Mouse (Mus musculus) liver, adult 2 months (tissue): ENCODE data around the gene Pithd1.

Experiments used
- CTCF ChIP-seq: fragments of 200-500 bp; IDR thresholded peaks from 2 replicates; pipeline ENCODE4 v1.5.1; 2011; ENCODE audit warnings: low read depth, low read length, control low read depth
- POLR2A ChIP-seq: fragments of 200-500 bp; IDR thresholded peaks from 2 replicates; pipeline ENCODE4 v1.6.1; 2011; ENCODE audit warnings: low read length, control low read depth; ENCODE audit not compliant: insufficient read depth; ENCODE audit errors: extremely low read depth

DNA sequence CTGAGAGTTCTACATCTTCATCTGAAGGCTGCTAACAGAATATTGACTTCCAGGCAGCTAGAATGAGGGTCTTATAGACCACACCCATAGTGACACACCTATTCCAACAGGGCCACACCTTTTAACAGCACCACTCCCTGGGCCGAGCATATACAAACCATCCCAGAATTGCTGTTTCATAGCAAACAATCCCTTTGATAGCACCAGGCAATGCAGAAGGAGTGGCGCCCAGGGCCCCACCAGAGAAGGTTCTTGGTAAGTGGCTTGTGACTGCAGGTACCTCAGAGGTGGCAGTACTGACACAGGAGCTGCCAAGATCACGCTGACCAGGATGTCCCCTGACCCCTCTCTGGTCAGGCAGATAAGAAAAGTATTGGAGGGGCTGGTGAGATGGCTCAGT is 33.9 kb downstream of the Pithd1 start:
- no peak for TF ChIP-seq CTCF
- TF ChIP-seq POLR2A, result no peak
